Mouse (Mus musculus): Measurements from ENCODE around the gene Aldh1l2.

The Aldh1l2 gene

GRCm38 (mm10) chr10:83533910-83534283 is at the start of gene Aldh1l2:
Gene Aldh1l2, minus strand, starts transcription at chr10:83534140.
- in situ Hi-C loops (cut with MboI; ENCODE audit: low pct_unique_long_range_greater_than_20kb in 1 of 2, low sequenced_read_pairs in 2 of 2, unreplicated experiment in 1 of 2): loop anchor here in 1 of 2 experiments (25.0 kb wide), 1 partner anchor 622 kb away; no protein-coding TSS in a partner anchor

DNA sequence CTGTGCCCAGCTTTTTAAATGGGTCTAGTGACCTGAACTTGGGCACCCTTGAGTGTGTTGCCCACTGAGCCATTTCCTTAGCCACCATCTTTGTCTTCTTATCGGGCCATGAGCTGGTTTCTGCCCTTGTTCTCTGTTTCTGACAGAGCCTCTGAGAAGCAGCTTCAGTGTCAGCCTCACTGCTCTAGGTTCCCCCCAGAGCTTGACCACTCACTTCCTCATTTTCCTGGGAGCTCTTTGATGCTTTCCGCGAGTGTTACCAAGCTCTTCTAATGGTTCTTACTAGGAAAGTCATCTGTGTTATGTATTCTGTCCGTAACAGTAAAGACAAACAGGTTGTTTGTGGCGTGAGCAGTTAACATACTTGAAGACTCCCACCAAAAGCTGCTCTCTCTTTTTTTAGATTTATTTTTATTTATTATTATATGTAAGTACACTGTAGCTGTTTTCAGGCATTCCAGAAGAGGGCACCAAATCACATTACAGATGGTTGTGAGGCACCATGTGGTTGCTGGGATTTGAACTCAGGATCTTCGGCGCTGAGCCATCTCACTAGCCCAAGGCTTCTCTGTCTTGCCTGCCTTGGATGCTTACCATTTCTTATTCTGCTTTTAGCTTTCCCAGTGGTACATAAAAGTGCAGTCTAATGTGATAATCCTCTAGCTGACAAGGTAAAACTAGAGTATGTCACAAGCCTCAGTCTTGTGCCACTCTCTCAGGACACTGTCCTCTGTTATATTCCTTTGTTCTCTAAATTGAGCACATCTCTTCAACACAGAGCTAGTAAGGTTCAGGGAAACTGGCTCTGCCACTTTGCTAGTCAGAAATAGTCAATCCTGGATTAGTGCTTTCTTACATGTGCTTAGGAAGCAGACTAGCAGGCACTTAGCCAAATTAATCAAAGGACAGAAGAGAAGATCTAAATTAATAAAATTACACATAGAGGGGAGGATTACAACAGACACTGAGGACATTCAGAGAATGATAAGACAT is 31.8 kb upstream of the Aldh1l2 start:
- in situ Hi-C loops (cut with MboI; ENCODE audit: low pct_unique_long_range_greater_than_20kb in 1 of 2, low sequenced_read_pairs in 2 of 2, unreplicated experiment in 1 of 2): no loop called here

GRCm38 (mm10) chr10:83563005-83563404 is 29.1 kb upstream of the Aldh1l2 start:
- in situ Hi-C loops (cut with MboI; ENCODE audit: low pct_unique_long_range_greater_than_20kb in 1 of 2, low sequenced_read_pairs in 2 of 2, unreplicated experiment in 1 of 2): no loop called here

DNA sequence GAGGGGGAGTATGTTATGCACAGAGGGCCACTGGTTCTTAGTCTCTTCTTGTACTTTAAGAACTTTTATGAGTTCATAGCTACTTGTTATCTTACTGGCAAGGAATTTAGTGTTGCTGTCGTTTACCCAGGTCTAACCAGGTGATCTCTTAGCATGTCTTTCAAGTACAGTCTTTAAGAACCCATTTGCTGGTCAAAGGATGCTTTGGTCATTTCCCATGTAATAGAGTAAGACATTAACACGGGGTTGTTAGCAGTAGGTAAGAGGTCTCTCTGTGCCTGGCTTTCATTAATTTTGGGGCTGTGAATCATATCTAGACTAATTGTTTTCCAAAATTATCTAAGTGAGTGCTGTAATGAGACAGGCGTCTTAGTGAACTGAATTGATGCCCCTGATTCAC is 11.4 kb upstream of the Aldh1l2 start:
- in situ Hi-C loops (cut with MboI; ENCODE audit: low pct_unique_long_range_greater_than_20kb in 1 of 2, low sequenced_read_pairs in 2 of 2, unreplicated experiment in 1 of 2): loop anchor here in 1 of 2 experiments (25.0 kb wide), 1 partner anchor 633 kb away; no protein-coding TSS in a partner anchor

GRCm38 (mm10) chr10:83544103-83544479 is 10.2 kb upstream of the Aldh1l2 start:
- in situ Hi-C loops (cut with MboI; ENCODE audit: low pct_unique_long_range_greater_than_20kb in 1 of 2, low sequenced_read_pairs in 2 of 2, unreplicated experiment in 1 of 2): loop anchor here in 1 of 2 experiments (25.0 kb wide), 1 partner anchor 632 kb away; no protein-coding TSS in a partner anchor

DNA sequence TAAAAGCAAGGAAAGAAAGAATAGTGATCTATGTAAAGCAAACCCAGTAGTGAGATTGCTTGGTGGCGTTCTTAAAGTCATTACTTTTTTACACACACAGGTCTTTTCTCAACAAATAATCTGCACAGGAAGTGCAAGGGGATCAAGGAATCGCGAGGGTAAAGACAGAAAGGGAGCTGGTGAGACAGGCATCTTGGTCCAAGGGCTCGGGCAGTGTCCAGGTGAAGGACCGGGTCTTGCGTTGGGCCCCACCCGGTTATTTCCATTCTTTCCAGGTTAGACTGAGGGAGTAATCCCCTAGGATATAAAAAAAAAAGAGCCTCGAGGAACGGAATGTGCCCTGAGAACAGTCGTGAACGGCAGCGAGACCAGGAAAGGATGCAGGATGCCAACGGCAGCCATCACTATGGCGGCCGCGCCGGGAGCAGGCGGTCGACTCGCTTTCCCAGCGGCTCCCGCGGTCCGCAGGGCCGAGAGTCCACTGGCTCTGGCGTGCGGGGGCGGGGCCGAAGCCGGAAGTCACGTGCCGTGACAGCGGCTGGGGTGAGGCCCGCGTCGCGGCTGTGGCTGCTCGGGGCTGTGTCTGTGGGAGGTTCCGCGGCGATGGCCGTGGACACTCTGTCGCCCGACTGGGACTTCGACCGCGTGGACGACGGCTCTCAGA is 9.6 kb upstream of the Aldh1l2 start, which contains the start of gene Washc4:
TSS of gene Washc4 (plus strand) at position 314 of the 664 bp plus-strand sequence.
- in situ Hi-C loops (cut with MboI; ENCODE audit: low pct_unique_long_range_greater_than_20kb in 1 of 2, low sequenced_read_pairs in 2 of 2, unreplicated experiment in 1 of 2): loop anchor here in 1 of 2 experiments (25.0 kb wide), 1 partner anchor 631 kb away; no protein-coding TSS in a partner anchor

GRCm38 (mm10) chr10:83542241-83542640 is 8.3 kb upstream of the Aldh1l2 start:
- in situ Hi-C loops (cut with MboI; ENCODE audit: low pct_unique_long_range_greater_than_20kb in 1 of 2, low sequenced_read_pairs in 2 of 2, unreplicated experiment in 1 of 2): loop anchor here in 1 of 2 experiments (25.0 kb wide), 1 partner anchor 630 kb away; no protein-coding TSS in a partner anchor

- in situ Hi-C loops (cut with MboI; ENCODE audit: low pct_unique_long_range_greater_than_20kb in 1 of 2, low sequenced_read_pairs in 2 of 2, unreplicated experiment in 1 of 2): loop anchor here in 1 of 2 experiments (25.0 kb wide), 1 partner anchor 628 kb away; no protein-coding TSS in a partner anchor
Measured at GRCm38 (mm10) chr10:83540092-83540491, 6.2 kb upstream of the Aldh1l2 start.

DNA sequence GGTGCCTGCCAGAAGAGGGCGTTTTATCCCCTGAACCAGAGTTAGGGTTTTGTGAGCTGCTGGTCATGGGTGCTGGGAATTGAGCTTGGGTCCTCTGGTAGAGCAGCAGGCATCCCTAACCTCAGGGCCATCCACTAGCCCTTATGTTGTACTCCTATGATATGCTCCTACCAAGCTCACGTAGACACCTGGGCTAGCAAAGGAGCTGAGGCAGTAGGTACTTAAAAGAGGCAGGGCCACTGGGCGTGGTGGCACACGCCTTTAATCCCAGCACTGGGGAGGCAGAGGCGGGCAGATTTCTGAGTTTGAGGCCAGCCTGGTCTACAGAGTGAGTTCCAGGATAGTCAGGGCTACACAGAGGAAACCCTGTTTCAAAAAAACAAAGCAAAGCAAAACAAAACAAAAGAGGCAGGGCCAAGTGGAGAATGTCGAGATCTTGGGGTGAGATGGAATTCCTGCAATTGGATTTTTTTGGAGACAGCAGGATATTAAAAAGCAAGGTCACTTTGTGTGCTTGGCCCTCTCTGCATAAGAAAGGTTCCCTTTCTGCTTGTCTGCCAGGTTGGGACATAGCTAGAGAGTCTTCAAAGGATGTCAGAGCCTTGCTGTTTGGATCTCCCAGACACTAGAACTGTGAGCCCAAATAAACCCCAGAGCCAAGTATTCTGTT is 5.5 kb upstream of the Aldh1l2 start:
- in situ Hi-C loops (cut with MboI; ENCODE audit: low pct_unique_long_range_greater_than_20kb in 1 of 2, low sequenced_read_pairs in 2 of 2, unreplicated experiment in 1 of 2): loop anchor here in 1 of 2 experiments (25.0 kb wide), 1 partner anchor 627 kb away; no protein-coding TSS in a partner anchor

DNA sequence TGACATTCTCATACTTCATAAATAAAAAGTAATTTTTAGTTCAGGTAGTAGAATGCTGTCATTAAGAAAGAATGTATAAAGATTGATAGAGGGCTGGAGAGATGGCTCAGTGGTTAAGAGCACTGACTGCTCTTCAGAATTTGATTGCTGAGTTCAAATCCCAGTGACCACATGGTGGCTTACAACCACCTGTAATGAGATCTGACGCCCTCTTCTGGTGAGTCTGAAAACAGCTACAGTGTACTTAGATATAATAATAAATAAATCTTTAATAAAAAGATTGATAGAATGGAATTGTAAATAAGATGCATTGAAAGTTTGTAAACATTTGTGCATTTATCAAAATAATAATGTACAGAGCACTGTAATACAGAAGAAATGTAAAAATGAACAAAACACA is 2.5 kb upstream of the Aldh1l2 start:
- in situ Hi-C loops (cut with MboI; ENCODE audit: low pct_unique_long_range_greater_than_20kb in 1 of 2, low sequenced_read_pairs in 2 of 2, unreplicated experiment in 1 of 2): loop anchor here in 1 of 2 experiments (25.0 kb wide), 1 partner anchor 624 kb away; no protein-coding TSS in a partner anchor

DNA sequence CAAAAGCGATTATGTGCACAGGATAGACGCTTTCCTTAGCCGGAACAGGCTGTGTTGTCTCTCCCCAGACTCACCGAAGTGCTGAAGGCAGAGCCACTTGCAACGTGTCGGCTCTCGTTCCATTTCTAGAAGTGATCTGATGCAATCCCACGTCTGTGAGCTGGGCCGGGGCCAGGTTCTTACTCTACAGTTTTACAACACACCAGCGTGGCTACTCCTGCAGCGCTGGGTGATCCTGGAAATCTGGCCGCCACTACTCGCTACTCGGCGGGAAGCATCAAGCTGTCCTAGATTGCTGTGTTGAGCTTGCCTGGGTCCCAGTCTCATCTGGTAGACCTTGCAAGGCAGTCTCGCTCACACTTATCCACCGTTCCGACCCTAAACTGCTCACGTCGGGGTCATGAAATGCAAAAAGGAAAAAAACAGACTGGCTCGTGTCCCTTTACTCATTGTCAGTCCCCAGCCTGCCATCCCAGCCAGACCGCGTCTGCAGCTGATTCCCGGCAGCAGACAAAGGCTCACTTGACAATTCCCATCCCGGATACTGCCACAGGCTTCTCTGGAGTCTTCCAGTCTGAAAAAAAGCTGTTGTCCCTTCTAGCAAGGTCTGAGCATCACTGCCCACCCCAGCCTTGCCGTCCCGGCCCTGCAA is 556 bp downstream of the Aldh1l2 start:
- in situ Hi-C loops (cut with MboI; ENCODE audit: low pct_unique_long_range_greater_than_20kb in 1 of 2, low sequenced_read_pairs in 2 of 2, unreplicated experiment in 1 of 2): loop anchor here in 1 of 2 experiments (25.0 kb wide), 1 partner anchor 621 kb away; no protein-coding TSS in a partner anchor

DNA sequence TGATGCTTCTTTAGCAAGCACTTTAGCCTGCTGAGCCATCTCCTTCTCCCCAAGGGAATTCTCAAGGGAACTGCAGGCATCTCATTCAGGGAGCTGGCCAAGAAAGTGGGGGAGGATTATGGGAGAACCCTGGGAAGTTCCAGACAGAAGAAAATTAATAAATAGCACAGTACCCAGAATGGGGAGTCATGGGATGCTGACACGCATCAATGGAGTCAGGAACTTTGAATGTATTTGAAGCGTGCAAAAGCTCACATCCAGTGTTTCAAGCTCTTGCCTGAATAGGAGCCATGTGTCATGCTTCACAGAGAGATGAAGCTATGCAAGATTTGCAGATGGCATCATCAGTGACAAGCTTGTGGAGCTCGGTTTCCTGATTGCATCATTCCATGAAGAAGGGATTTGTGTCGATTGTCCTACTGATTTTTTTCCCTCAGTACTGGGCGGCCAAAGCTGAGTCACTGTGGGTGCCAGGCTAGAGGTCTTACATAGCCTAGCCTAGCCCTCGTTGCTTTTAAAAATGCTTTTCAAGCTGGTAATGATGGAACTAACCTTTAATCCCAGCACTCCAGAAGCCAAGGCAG is 3.5 kb downstream of the Aldh1l2 start:
- in situ Hi-C loops (cut with MboI; ENCODE audit: low pct_unique_long_range_greater_than_20kb in 1 of 2, low sequenced_read_pairs in 2 of 2, unreplicated experiment in 1 of 2): loop anchor here in 1 of 2 experiments (25.0 kb wide), 1 partner anchor 618 kb away; no protein-coding TSS in a partner anchor

DNA sequence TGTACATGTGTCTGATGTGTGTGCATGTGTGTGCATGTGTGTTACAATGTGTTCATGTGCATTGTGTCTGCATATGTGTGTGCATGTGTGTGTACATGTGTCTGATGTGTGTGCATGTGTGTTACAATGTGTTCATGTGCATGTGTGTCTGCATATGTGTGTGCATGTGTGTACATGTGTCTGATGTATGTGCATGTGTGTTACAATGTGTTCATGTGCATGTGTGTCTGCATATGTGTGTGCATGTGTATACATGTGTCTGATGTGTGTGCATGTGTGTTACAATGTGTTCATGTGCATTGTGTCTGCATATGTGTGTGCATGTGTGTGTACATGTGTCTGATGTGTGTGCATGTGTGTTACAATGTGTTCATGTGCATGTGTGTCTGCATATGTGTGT is 9.7 kb downstream of the Aldh1l2 start:
- in situ Hi-C loops (cut with MboI; ENCODE audit: low pct_unique_long_range_greater_than_20kb in 1 of 2, low sequenced_read_pairs in 2 of 2, unreplicated experiment in 1 of 2): loop anchor here in 1 of 2 experiments (25.0 kb wide), 1 partner anchor 612 kb away; no protein-coding TSS in a partner anchor

DNA sequence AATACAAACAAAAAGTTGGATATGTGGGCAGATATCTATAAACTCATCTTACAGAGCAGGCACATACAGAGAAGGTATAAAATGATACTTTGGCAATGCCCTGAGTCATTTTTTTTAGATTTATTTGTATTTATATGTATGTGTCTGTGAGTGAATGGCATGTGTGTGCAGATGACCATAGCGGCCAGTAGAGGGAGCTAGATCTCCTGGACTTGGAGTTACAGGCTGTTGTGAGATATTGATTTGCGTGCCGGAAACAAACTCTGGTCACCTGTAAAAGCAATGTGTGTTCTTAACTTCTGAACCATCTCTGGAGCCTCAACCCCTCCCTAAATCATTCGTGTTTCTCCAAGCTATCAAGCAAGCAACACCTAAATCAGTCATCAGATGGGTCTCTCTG is 12.9 kb downstream of the Aldh1l2 start:
- in situ Hi-C loops (cut with MboI; ENCODE audit: low pct_unique_long_range_greater_than_20kb in 1 of 2, low sequenced_read_pairs in 2 of 2, unreplicated experiment in 1 of 2): loop anchor here in 1 of 2 experiments (25.0 kb wide), 1 partner anchor 609 kb away; no protein-coding TSS in a partner anchor

- in situ Hi-C loops (cut with MboI; ENCODE audit: low pct_unique_long_range_greater_than_20kb in 1 of 2, low sequenced_read_pairs in 2 of 2, unreplicated experiment in 1 of 2): loop anchor here in 1 of 2 experiments (25.0 kb wide), 1 partner anchor 601 kb away; no protein-coding TSS in a partner anchor
Measured at GRCm38 (mm10) chr10:83513736-83514135, 20.2 kb downstream of the Aldh1l2 start.

DNA sequence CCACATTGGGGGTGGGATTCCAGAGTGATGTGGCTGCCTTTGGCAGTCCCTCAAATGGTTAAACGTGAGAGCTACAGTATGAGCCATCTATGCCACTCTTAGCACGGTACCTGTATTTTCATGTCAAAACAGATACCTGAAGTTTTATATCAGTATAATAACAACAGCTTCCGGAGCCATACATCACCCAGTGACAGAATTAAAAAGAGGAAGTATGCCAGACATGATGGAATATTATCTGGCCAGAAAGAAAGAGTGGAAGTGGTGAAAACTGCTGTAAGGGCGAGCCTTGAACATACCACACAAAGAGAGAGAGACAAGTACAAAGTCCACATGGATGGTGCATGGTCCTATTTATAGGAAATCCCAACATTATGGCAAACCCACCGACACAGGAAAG is 22.6 kb downstream of the Aldh1l2 start:
- in situ Hi-C loops (cut with MboI; ENCODE audit: low pct_unique_long_range_greater_than_20kb in 1 of 2, low sequenced_read_pairs in 2 of 2, unreplicated experiment in 1 of 2): loop anchor here in 1 of 2 experiments (25.0 kb wide), 1 partner anchor 599 kb away; no protein-coding TSS in a partner anchor

Measured in mouse embryonic stem cell (cell line).